Mouse (Mus musculus): ENCODE data around the gene Pigm.

Pigm gene

DNA sequence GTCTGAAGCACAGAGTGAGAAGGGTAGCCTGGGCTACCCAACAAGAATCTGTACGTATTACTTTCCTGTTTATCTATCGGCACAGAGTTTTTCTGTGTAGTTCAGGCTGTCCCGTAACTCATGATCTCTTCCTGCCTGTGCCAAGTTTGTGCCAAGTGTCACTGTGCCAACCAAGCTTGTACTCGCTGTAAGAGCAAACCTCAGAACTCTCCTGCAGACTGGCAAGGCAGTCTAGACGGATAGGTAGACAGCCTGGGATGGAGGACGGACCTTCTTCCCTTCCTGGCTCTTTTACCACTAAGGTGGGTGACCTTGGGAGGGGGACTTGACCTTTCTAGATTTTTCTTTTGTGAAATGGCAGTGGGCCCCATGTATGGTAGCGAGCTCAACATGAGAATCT, 38.7 kb downstream of the Pigm start:
- DNase-seq = no peak

DNA sequence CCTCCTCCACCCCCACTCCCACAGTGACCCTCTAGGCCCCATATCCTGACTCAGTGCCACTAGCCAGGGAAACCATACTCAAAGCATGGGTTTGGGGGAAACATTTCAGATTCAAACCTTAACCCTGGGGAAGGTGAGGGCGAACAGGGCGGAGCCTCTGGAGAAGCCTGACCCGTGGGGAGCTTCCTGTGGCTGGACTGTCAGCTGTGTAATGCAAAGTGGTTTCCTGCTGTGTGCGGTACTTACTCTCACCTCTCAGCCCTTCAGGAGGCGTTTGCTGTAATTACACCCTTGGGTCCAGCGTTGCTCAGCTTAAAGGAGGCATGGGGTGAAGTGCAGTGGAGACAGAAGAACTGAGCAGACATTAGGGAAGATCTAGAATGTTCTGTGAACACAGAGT, 41.8 kb downstream of the Pigm start:
- no peak for DNase-seq

- no peak for DNase-seq
These were observed 42.3 kb downstream of the Pigm start for GRCm38 (mm10) chr1:172418642-172419041.

DNA sequence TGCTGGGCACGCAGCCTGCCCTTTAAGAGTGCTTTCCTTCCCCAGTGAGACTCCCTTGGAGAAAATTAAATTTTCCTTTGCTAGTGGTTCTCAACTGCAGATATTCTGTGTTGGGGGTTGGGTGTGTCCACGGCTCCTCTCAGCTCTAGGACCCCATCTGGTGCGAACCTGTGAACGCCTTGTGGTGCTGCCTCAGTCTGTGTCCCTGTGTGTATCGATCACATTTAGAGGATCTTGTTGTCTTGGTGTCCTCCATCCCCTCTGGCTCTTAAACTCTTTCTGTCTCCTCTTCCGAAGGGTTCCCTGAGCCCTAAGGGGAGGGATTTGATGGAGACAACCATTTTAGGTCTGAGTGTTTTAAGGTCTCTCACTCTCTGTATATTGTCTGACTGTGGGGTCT, 43.8 kb downstream of the Pigm start:
- no peak for DNase-seq

DNA sequence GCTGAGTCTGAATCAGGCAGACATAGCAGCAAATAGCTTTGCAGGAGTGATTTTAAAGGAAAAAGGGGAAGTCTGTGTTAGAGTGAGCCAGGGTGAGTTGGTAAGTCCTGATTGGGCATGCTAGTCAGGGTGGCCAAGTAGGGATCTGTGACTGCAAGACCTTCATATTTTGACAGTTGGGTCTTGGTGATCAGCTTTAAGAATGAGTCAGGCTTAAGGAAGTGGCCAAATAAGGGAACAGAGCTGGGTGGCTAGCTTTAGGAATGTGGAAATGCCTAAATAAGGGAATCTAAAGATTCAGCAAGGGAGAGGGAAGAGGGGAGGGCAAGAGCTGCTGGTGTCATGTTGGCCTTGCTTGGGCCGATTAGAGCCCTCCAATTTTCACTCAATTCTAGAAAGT, 47.0 kb downstream of the Pigm start:
- no peak for DNase-seq

GRCm38 (mm10) chr1:172426419-172426818, 50.1 kb downstream of the Pigm start:
- DNase-seq = no peak

- DNase-seq = no peak
These were observed 51.5 kb downstream of the Pigm start for GRCm38 (mm10) chr1:172427841-172428240.

- DNase-seq = no peak
These were observed 52.3 kb downstream of the Pigm start for GRCm38 (mm10) chr1:172428614-172429013.

- DNase-seq = no peak
These were observed 54.4 kb downstream of the Pigm start for GRCm38 (mm10) chr1:172430731-172431220.

DNA sequence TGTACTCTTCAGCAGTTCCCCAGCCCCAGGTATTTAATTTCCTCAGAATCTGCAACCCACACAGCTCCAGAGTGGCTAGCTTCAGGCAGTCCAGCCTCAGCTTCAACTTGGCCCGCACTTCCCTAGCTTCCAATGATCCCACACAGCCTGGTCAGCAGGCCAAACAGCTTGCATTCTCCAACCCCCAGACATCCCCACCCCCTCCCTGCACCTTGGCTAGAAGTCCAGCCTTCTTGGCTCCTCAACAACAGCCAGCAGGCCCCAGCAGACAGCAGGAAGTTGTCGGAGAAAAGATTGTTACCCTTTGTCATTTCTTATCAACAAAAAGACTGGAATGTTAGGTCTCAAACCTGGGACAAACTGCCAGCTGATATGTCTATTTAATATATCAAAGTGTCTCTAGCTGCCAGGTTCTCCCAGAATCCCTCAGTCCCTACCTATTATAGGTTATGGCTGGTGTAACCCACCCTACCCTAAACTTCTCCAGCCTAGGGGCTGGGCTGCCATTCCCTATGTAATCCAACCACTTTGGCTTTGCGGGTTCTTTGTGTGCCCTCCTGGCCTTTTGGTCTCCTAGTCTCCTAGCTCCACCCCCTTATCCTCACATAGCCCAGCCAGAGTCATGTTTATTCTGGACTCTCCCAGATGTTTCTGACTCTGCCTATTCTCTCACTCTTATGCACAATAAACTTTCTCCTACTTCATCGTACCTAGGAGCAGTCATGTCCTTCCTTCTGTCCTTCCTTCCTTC, 55.7 kb downstream of the Pigm start:
- no peak for DNase-seq

DNA sequence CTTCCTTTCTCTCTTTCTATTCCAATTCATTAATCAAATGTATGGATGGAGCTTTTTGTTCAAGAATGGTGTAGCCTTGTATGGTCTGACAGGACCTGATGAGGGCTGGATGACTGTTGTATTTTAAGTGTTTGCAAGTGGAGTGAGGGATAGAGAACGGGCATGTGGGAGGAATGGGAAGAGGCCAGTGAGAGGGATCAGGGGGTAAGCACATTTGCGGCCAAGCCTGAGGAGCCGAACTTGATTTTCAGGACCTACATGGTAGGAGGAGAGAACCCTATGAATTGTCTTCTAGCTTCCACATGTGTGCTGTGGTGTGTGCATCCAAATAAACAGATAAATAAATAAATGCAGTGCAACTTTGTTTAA, 56.2 kb downstream of the Pigm start:
- DNase-seq = no peak

DNA sequence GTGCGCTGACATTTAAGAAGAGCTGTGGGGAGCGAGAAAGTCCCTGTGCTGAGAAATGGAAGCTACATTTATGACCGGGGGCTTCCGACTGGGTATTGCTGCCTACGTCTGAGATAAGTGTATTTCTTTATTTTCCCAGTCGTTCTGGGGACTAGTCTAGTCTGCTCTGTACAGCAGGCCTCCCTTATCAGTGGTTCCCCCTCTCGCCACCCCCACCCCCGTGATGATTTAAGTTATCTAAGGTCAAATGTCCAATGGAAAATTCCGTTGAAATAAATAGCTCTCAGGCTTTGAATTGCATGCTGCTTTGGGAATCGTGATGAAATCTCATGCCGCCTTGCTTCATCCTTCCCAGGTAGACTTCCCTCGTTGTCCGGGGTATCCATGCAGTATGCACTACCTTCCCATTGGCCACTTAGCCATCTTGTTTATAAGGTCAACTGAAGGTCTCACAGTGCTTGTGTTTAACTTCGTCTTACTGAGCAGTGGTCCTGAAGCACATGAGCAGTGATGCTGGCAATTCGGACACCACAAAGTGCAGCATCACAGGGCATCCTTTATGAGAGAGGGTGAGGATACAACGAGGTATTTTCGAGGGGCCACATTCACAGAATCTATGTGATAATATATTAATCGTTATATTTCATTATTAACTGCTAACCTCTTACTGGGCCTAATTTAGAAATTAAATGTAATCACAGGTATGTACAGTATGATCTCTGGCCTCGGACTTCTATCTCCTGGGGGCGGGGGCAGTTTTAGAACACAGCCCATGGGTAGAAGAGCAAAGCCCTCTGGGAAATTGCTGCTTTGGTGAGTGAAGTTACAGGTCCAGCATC, 56.9 kb downstream of the Pigm start:
- DNase-seq = no peak

All from right cerebral cortex, postnatal 25 days (tissue).